Mouse (Mus musculus) adrenal gland, postnatal 4 days (tissue): ENCODE measurements around the gene Appl1. TPM values are rescaled to one million over a fixed set of nuclear protein-coding genes. Genes with fewer than 3 reads are reported as not detected.

Source experiments
- total RNA-seq, 2 experiments: library from RNA; stranded (reverse); gene quantifications; 2 replicates each; pipeline ENCODE4 v1.2.3; 2021

The Appl1 gene
- total RNA-seq, 2 experiments from 2014 or later = 40.5 to 44.4 TPM

Other genes starting within 250 kb of the Appl1 start
- gene Asb14, start 76.7 kb downstream of the Appl1 start, total RNA-seq = under 1 TPM; 0.20 to 0.79 TPM
- gene Hesx1, start 23.2 kb upstream of the Appl1 start, total RNA-seq = under 1 TPM; 0.42 to 0.73 TPM
- 10 to 100 TPM in 1 of 2 experiments, 1 to 10 TPM in 1; 7.1 to 10.1 TPM for gene Il17rd, start 67.7 kb upstream of the Appl1 start, total RNA-seq
- 10 to 100 TPM; 55.8 to 56.3 TPM for gene Arhgef3, start 143.7 kb upstream of the Appl1 start, total RNA-seq